Mouse (Mus musculus) limb, embryonic 11.5 days (tissue): Measurements from ENCODE around the gene Emd. TPM values are rescaled to one million over a fixed set of nuclear protein-coding genes. Genes with fewer than 3 reads are reported as not detected.

Source experiments
- ATAC-seq: fragments of 200-750 bp; cut with Nextera tagmentation; 2 replicates; pipeline ENCODE4 v1.8.0; 2017; ENCODE audit warnings: low read depth; ENCODE audit not compliant: insufficient number of reproducible peaks, low FRiP score, low TSS enrichment
- DNase-seq: peaks from one replicate; pipeline ENCODE4 v3.0.0-alpha.2; 2015; ENCODE audit warnings: low spot score
- H3K27ac ChIP-seq: fragments of 300-500 bp; sonication (generic); replicated peaks from 2 replicates; pipeline ENCODE4 v1.5.1; 2014; ENCODE audit warnings: low read depth, mild to moderate bottlenecking, low read length
- H3K27me3 ChIP-seq: fragments of 300-500 bp; sonication (generic); 2 replicates; pipeline ENCODE4 v1.6.1; 2014; ENCODE audit warnings: mild to moderate bottlenecking, low read length, mixed read lengths; ENCODE audit not compliant: control insufficient read depth, insufficient read depth
- H3K36me3 ChIP-seq: fragments of 300-500 bp; sonication (generic); 2 replicates; pipeline ENCODE4 v1.6.1; 2014; ENCODE audit warnings: mild to moderate bottlenecking, low read length, moderate library complexity, mixed read lengths; ENCODE audit not compliant: control insufficient read depth, insufficient read depth
- H3K4me1 ChIP-seq: fragments of 300-500 bp; sonication (generic); 2 replicates; pipeline ENCODE4 v1.6.1; 2014; ENCODE audit warnings: low read length, mixed read lengths; ENCODE audit not compliant: control insufficient read depth, insufficient read depth
- H3K4me2 ChIP-seq: fragments of 300-500 bp; sonication (generic); 2 replicates; pipeline ENCODE4 v1.6.1; 2014; ENCODE audit warnings: low read depth, mild to moderate bottlenecking, moderate library complexity; ENCODE audit not compliant: severe bottlenecking
- H3K4me3 ChIP-seq: fragments of 300-500 bp; sonication (generic); 2 replicates; pipeline ENCODE4 v1.5.1; 2014; ENCODE audit warnings: low read depth, low read length
- H3K9ac ChIP-seq: fragments of 300-500 bp; sonication (generic); 2 replicates; pipeline ENCODE4 v1.6.1; 2014; ENCODE audit warnings: mild to moderate bottlenecking, low read length
- H3K9me3 ChIP-seq: fragments of 300-500 bp; sonication (generic); 2 replicates; pipeline ENCODE4 v1.6.1; 2016; ENCODE audit warnings: low read length; ENCODE audit not compliant: control insufficient read depth
- WGBS: fragments of 180-500 bp; shearing (Covaris S2); extraction: QIAGEN DNeasy Blood & Tissue Kit; methylation state at CpG from one replicate; pipeline ENCODE4 v1.1.7; 2014; 5-methylcytosine and 5-hydroxymethylcytosine counted together
- microRNA-seq: library from miRNA; unstranded; fragments of <30 nt; microRNA quantifications from one replicate; pipeline ENCODE4, GENCODE M21; 2016
- polyA plus RNA-seq: library from polyadenylated mRNA; unstranded; fragments of >200 nt; fragmentation: Nextera tagmentation; extraction: Ambion mirVana; gene quantifications from 2 replicates; pipeline ENCODE4 v1.2.1, GENCODE M21; 2014

Gene Emd
- polyA plus RNA-seq, 1 experiment from 2014 or later, result 38.2 TPM

DNA sequence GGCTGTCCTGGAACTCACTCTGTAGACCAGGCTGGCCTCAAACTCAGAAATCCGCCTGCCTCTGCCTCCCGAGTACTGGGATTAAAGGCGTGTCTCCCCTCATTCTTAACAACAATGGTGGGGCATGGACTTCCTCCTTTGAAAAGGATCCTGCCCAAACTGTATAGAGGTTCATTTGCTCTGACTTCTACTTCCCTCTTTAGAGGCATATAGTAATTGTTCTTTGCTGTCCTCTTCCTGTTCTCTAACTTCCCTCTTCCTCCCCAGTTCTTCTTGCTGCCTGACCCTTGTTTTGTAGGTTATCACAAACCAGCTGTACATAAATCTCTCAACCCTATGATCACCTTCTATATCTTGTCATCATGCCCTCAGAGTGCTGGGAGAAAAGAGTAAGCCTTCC lies 45.2 kb downstream of the Emd start:
- Histone ChIP-seq H3K4me3 (no peak overlapping the region), H3K9ac (no peak overlapping the region), H3K36me3 (no peaks in the 10 kb centered on the region), H3K4me1 (no peaks in the 10 kb centered on the region), H3K27ac (no peak overlapping the region), H3K27me3 (no peaks in the 10 kb centered on the region), H3K9me3 (no peaks in the 10 kb centered on the region), H3K4me2 (no peak overlapping the region)
- 88% methylated on average over 3 of the region's 3 CpGs for WGBS
- DNase-seq, result no peak
- ATAC-seq, result no peak

DNA sequence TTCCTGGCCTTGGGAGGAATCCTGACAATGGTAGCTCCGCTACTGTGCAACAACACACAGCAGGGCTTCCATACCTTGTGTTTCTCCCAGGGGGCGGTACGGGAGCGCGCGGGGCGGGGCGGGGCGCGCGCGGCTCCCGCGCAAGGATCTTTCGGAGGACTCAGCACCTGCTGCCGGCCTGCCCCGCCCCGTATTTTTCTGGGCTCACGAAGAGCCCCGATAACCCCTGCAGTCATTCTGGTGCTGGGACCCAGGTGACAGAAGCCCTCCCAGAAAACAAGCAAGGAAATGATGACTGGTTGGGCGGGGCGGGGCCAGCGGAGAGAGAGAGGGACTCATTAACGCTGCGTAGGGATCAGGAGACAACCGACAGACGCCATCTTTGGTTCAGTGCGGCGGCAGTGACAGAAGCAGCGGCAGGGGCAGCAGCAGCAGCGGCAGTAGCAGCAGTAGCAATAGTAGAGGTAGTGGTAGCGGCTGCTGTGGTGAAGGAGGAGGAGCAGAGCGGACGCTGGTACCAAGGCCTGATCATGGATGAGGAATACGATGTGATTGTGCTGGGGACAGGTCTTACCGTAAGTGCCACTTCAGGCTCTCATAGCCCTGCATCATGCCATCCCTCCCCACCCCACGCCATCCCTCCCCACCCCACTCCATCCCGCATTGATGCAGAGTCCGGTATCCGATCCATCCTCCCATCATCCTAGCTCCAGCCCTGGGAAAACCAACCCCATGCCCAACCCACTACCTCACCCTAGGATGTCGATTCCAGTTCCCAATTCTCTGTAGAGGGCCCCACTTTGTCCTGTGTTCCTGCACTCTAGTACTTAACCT lies 50.6 kb downstream of the Emd start, which contains the start of gene Gdi1:
Gene Gdi1 (plus strand): TSS at position 132 of the 834 bp plus-strand sequence.
- Histone ChIP-seq H3K4me3 (peak within 1 kb of the TSS; percentile 54), H3K4me1 (no peaks in the 10 kb centered on the region), H3K27ac (peak within 1 kb of the TSS; percentile 68; the same call in 1 of the 2 replicates), H3K4me2 (peak within 1 kb of the TSS; percentile 74), H3K36me3 (0 out of 2 replicates have a peak, but pooled peaks cover 4% of the 10 kb centered on the region), H3K27me3 (no peaks in the 10 kb centered on the region), H3K9me3 (no peaks in the 10 kb centered on the region), H3K9ac (peak within 1 kb of the TSS; percentile 63)
- WGBS, result 24% methylated on average over 40 of the region's 41 CpGs
- peak; percentile 84 for DNase-seq
- ATAC-seq, result peak; percentile 76

Small RNA genes lying within 50 kb of the gene (microRNA-seq; reads per million reads assigned to microRNA genes)
- not detected for gene Mir7091

Other genes starting within 250 kb of the Emd start
- gene Irak1, start 230.8 kb upstream of the Emd start, polyA plus RNA-seq, result 40.3 and 46.2 TPM in 2 replicates
- gene Opn1mw, start 127.2 kb upstream of the Emd start, polyA plus RNA-seq, result not detected in 2 replicates
- 12.0 and 13.1 TPM in 2 replicates for gene Mecp2, start 119.3 kb upstream of the Emd start, polyA plus RNA-seq
- gene Tex28, start 86.8 kb upstream of the Emd start, polyA plus RNA-seq, result not detected in 2 replicates
- gene Tktl1, start 77.4 kb upstream of the Emd start, polyA plus RNA-seq, result not detected in 2 replicates
- gene Flna, start 4.9 kb upstream of the Emd start, polyA plus RNA-seq, result 281 and 303 TPM in 2 replicates
- 867 and 882 TPM in 2 replicates for gene Rpl10, start 16.1 kb downstream of the Emd start, polyA plus RNA-seq
- gene Taz, start 27.2 kb downstream of the Emd start, polyA plus RNA-seq, result 63.1 and 72.0 TPM in 2 replicates
- gene Dnase1l1, start 27.6 kb downstream of the Emd start, polyA plus RNA-seq, result 5.4 and 5.8 TPM in 2 replicates
- gene Atp6ap1, start 42.4 kb downstream of the Emd start, polyA plus RNA-seq, result 81.1 and 84.3 TPM in 2 replicates
- gene Gdi1, start 50.3 kb downstream of the Emd start, polyA plus RNA-seq, result 176 and 207 TPM in 2 replicates
- 65.8 and 67.8 TPM in 2 replicates for gene Fam50a, start 58.3 kb downstream of the Emd start, polyA plus RNA-seq
- gene Plxna3, start 74.4 kb downstream of the Emd start, polyA plus RNA-seq, result 10.5 and 12.9 TPM in 2 replicates
- 121 and 122 TPM in 2 replicates for gene Lage3, start 98.9 kb downstream of the Emd start, polyA plus RNA-seq
- 54.6 and 56.7 TPM in 2 replicates for gene Ubl4a, start 118.5 kb downstream of the Emd start, polyA plus RNA-seq
- gene Slc10a3, start 118.7 kb downstream of the Emd start, polyA plus RNA-seq, result 10.8 and 15.2 TPM in 2 replicates
- 26.0 and 29.4 TPM in 2 replicates for gene Fam3a, start 138.6 kb downstream of the Emd start, polyA plus RNA-seq
- gene Ikbkg, start 138.6 kb downstream of the Emd start, polyA plus RNA-seq, result 19.1 and 23.7 TPM in 2 replicates
- gene G6pdx, start 174.5 kb downstream of the Emd start, polyA plus RNA-seq, result 49.1 and 57.9 TPM in 2 replicates
- 0.43 TPM in 1 of 2 replicates, not detected in the other for gene Gm6880, start 226.7 kb downstream of the Emd start, polyA plus RNA-seq